Mouse (Mus musculus) CD8-positive naive resting alpha-beta T cell, adult 2 months (primary cell): ENCODE measurements around the gene Clmn.

Source experiments
- DNase-seq, 2 experiments: peaks; one replicate each; pipeline ENCODE4 v3.0.0; 2022; ENCODE audit warnings: low read depth in 2 of 2, low spot score in 2 of 2

Gene Clmn

DNA sequence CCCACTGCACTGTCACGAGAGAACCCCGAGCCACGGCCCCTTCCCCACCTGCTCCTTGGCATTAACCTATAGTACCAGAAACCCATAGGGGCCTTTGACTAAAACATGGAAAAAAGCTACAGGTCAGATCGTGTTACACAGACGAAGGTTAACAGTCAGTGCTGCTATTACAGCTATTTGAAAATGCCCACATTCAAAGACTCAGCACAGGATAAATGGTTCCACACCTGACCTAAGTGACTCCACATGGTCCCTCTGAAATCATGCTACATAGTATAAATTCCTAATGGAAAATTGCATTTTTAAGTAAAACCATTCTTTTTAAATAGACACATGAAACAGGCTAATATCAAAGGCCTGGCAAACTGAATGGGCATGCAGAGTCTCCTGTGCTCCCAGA lies 148.5 kb downstream of the Clmn start:
- DNase-seq: no peak

DNA sequence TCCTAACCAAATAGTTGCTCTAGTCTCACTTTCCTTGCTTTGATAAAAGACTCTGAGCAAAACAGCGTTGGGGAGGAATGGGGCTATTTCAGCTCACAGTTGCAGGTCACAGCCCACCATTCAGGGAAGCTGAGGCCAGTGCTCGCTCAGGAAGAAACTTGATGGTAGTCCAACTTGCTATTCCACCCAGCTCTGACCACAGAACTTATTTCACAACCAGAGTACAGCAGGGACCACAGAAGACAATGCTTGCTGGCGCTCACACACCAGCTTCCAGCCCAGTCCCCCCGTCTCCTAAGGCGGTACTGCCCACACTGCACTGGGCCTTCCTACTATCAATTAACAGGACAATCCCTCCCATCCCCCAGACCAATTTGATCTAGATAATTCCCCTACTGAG lies 149.4 kb downstream of the Clmn start:
- DNase-seq: no peak
